Mouse (Mus musculus) MEL (cell line): Measurements from ENCODE around the gene Kirrel3. TPM values are rescaled to one million over a fixed set of nuclear protein-coding genes. Genes with fewer than 3 reads are reported as not detected.

Experiments
- DNase-seq: peaks from one replicate; pipeline ENCODE4 v3.0.0; 2011; ENCODE audit warnings: low read depth, low spot score
- H3K27ac ChIP-seq: 2 replicates; pipeline ENCODE4 v1.5.1; 2012; ENCODE audit warnings: low read depth, mild to moderate bottlenecking, control low read depth, low read length, moderate library complexity; ENCODE audit not compliant: control insufficient read depth
- H3K27me3 ChIP-seq, 2 experiments: fragments of 150-350 bp in 1 of 2; sonication (generic) in 1 of 2; 2 replicates each; pipeline ENCODE4 v1.6.1; 2012; ENCODE audit warnings: low read length in 2 of 2, mild to moderate bottlenecking in 2 of 2, improper control_type of control experiment in 1 of 2, moderate library complexity in 1 of 2; ENCODE audit not compliant: insufficient read depth in 2 of 2, control insufficient read depth in 1 of 2
- H3K36me3 ChIP-seq, 2 experiments: 2 replicates each; pipeline ENCODE4 v1.6.1; 2012 to 2014; ENCODE audit warnings: low read length in 2 of 2, improper control_type of control experiment in 1 of 2, inconsistent platforms in 1 of 2, mild to moderate bottlenecking in 1 of 2; ENCODE audit not compliant: insufficient read depth in 2 of 2, control insufficient read depth in 1 of 2
- H3K4me1 ChIP-seq, 2 experiments: fragments of 150-350 bp in 1 of 2; sonication (generic) in 1 of 2; 2 replicates each; pipeline ENCODE4 v1.6.1; 2012; ENCODE audit warnings: low read length in 2 of 2, improper control_type of control experiment in 1 of 2, mild to moderate bottlenecking in 1 of 2; ENCODE audit not compliant: insufficient read depth in 2 of 2, control insufficient read depth in 1 of 2
- H3K4me3 ChIP-seq, 2 experiments: fragments of 150-350 bp in 1 of 2; sonication (generic) in 1 of 2; 2 replicates each; pipeline ENCODE4 v1.5.1; 2012; ENCODE audit warnings: low read depth in 2 of 2, low read length in 2 of 2, mild to moderate bottlenecking in 2 of 2, moderate library complexity in 2 of 2, control low read depth in 1 of 2, improper control_type of control experiment in 1 of 2; ENCODE audit not compliant: control insufficient read depth in 1 of 2, insufficient read depth in 1 of 2
- H3K79me2 ChIP-seq: 2 replicates; pipeline ENCODE4 v1.6.1; 2012; ENCODE audit warnings: mild to moderate bottlenecking, low read length, moderate library complexity; ENCODE audit not compliant: control insufficient read depth, poor library complexity, insufficient read depth
- H3K9ac ChIP-seq: 2 replicates; pipeline ENCODE4 v1.6.1; 2012; ENCODE audit warnings: low read depth, mild to moderate bottlenecking, control low read depth, low read length, moderate library complexity; ENCODE audit not compliant: control insufficient read depth, poor library complexity, severe bottlenecking
- H3K9me3 ChIP-seq: fragments of 150-350 bp; sonication (generic); replicated peaks from 2 replicates; pipeline ENCODE4 v1.6.1; 2012; ENCODE audit warnings: mild to moderate bottlenecking, low read length, improper control_type of control experiment, moderate library complexity; ENCODE audit not compliant: insufficient read depth
- BHLHE40 ChIP-seq: IDR thresholded peaks from 2 replicates; pipeline ENCODE4 v1.6.1; 2012; ENCODE audit warnings: low read depth, mild to moderate bottlenecking, inconsistent platforms, low read length, improper control_type of control experiment, borderline replicate concordance
- CTCF ChIP-seq, 3 experiments: IDR thresholded peaks in 2 of 3; conservative IDR thresholded peaks in 1 of 3; 2 replicates each; pipeline ENCODE4 v1.5.1; 2011 to 2012; ENCODE audit warnings: low read length in 3 of 3, low read depth in 2 of 3, mild to moderate bottlenecking in 2 of 3, improper control_type of control experiment in 1 of 3, inconsistent platforms in 1 of 3, mixed read lengths in 1 of 3, moderate library complexity in 1 of 3; ENCODE audit not compliant: control insufficient read depth in 1 of 3, insufficient read depth in 1 of 3, poor library complexity in 1 of 3, severe bottlenecking in 1 of 3
- E2F4 ChIP-seq: IDR thresholded peaks from 2 replicates; pipeline ENCODE4 v1.6.1; 2011; ENCODE audit warnings: low read depth, low read length, improper control_type of control experiment, borderline replicate concordance
- ELF1 ChIP-seq: IDR thresholded peaks from 2 replicates; pipeline ENCODE4 v1.6.1; 2014; ENCODE audit warnings: low read depth, mild to moderate bottlenecking, inconsistent platforms, low read length, improper control_type of control experiment, moderate library complexity
- EP300 ChIP-seq, 2 experiments: IDR thresholded peaks; 2 replicates each; pipeline ENCODE4 v1.6.1; 2011; ENCODE audit warnings: improper control_type of control experiment in 2 of 2, low read length in 2 of 2, low read depth in 1 of 2, mild to moderate bottlenecking in 1 of 2
- GABPA ChIP-seq: IDR thresholded peaks from 2 replicates; pipeline ENCODE4 v1.6.1; 2012; ENCODE audit warnings: low read depth, mild to moderate bottlenecking, inconsistent platforms, low read length, improper control_type of control experiment, moderate library complexity
- GATA1 ChIP-seq: IDR thresholded peaks from 2 replicates; pipeline ENCODE4 v1.6.1; 2011; ENCODE audit warnings: low read depth, low read length, improper control_type of control experiment
- HCFC1 ChIP-seq: IDR thresholded peaks from 2 replicates; pipeline ENCODE4 v1.6.1; 2012; ENCODE audit warnings: low read depth, mild to moderate bottlenecking, inconsistent platforms, low read length, improper control_type of control experiment, moderate library complexity
- JUND ChIP-seq: IDR thresholded peaks from 2 replicates; pipeline ENCODE4 v1.6.1; 2011; ENCODE audit warnings: low read depth, mild to moderate bottlenecking, improper control_type of control experiment, low read length
- MAX ChIP-seq: IDR thresholded peaks from 2 replicates; pipeline ENCODE4 v1.6.1; 2011; ENCODE audit warnings: low read length, improper control_type of control experiment
- MEF2A ChIP-seq: IDR thresholded peaks from 2 replicates; pipeline ENCODE4 v1.6.1; 2014; ENCODE audit warnings: low read depth, mild to moderate bottlenecking, inconsistent platforms, low read length, improper control_type of control experiment; ENCODE audit not compliant: poor library complexity, insufficient replicate concordance, severe bottlenecking; ENCODE audit errors: extremely low read depth
- MYB ChIP-seq: IDR thresholded peaks from 2 replicates; pipeline ENCODE4 v1.6.1; 2011; ENCODE audit warnings: mild to moderate bottlenecking, low read depth, low read length, improper control_type of control experiment
- NRF1 ChIP-seq: IDR thresholded peaks from 2 replicates; pipeline ENCODE4 v1.6.1; 2014; ENCODE audit warnings: low read depth, mild to moderate bottlenecking, inconsistent platforms, low read length, improper control_type of control experiment, moderate library complexity; ENCODE audit not compliant: poor library complexity, insufficient read depth, severe bottlenecking
- POLR2A ChIP-seq, 2 experiments: IDR thresholded peaks; 2 replicates each; pipeline ENCODE4 v1.6.1; 2011 to 2012; ENCODE audit warnings: low read length in 2 of 2, mild to moderate bottlenecking in 2 of 2, control low read depth in 1 of 2, improper control_type of control experiment in 1 of 2, low read depth in 1 of 2, moderate library complexity in 1 of 2; ENCODE audit not compliant: control insufficient read depth in 1 of 2, insufficient read depth in 1 of 2, poor library complexity in 1 of 2
- POLR2AphosphoS2 ChIP-seq: IDR thresholded peaks from 2 replicates; pipeline ENCODE4 v1.6.1; 2011; ENCODE audit warnings: low read length, improper control_type of control experiment
- POLR2AphosphoS5 ChIP-seq: IDR thresholded peaks from 2 replicates; pipeline ENCODE4 v1.6.1; 2012; ENCODE audit warnings: low read depth, borderline replicate concordance, mild to moderate bottlenecking, inconsistent platforms, low read length, moderate library complexity, mixed read lengths
- RAD21 ChIP-seq: IDR thresholded peaks from 2 replicates; pipeline ENCODE4 v1.6.1; 2011; ENCODE audit warnings: mild to moderate bottlenecking, low read depth, low read length, improper control_type of control experiment
- RCOR1 ChIP-seq: IDR thresholded peaks from 2 replicates; pipeline ENCODE4 v1.6.1; 2012; ENCODE audit warnings: low read depth, mild to moderate bottlenecking, inconsistent platforms, low read length, improper control_type of control experiment
- SIN3A ChIP-seq: IDR thresholded peaks from 2 replicates; pipeline ENCODE4 v1.6.1; 2012; ENCODE audit warnings: low read length, improper control_type of control experiment, inconsistent platforms
- SMC3 ChIP-seq: IDR thresholded peaks from 2 replicates; pipeline ENCODE4 v1.6.1; 2011; ENCODE audit warnings: low read depth, low read length, improper control_type of control experiment
- TAL1 ChIP-seq: IDR thresholded peaks from 2 replicates; pipeline ENCODE4 v1.6.1; 2012; ENCODE audit warnings: mild to moderate bottlenecking, inconsistent platforms, low read length, moderate library complexity, mixed read lengths
- TBP ChIP-seq: IDR thresholded peaks from 2 replicates; pipeline ENCODE4 v1.8.0; 2011; ENCODE audit warnings: low read depth, low read length, improper control_type of control experiment
- TCF12 ChIP-seq: IDR thresholded peaks from 2 replicates; pipeline ENCODE4 v1.6.1; 2014; ENCODE audit warnings: low read depth, mild to moderate bottlenecking, inconsistent platforms, low read length, improper control_type of control experiment, moderate library complexity
- UBTF ChIP-seq: IDR thresholded peaks from 2 replicates; pipeline ENCODE4 v1.6.1; 2012; ENCODE audit warnings: low read depth, mild to moderate bottlenecking, inconsistent platforms, low read length, improper control_type of control experiment, moderate library complexity, borderline replicate concordance; ENCODE audit not compliant: insufficient read depth
- USF1 ChIP-seq: IDR thresholded peaks from 2 replicates; pipeline ENCODE4 v1.6.1; 2014; ENCODE audit warnings: low read depth, mild to moderate bottlenecking, inconsistent platforms, low read length, improper control_type of control experiment, moderate library complexity
- ZMIZ1 ChIP-seq: IDR thresholded peaks from 2 replicates; pipeline ENCODE4 v1.6.1; 2012; ENCODE audit warnings: low read depth, mild to moderate bottlenecking, inconsistent platforms, low read length, improper control_type of control experiment, moderate library complexity
- polyA plus RNA-seq, 2 experiments: library from polyadenylated mRNA; stranded (reverse) in 1 of 2; unstranded in 1 of 2; fragments of >175 nt in 1 of 2; fragments of >200 nt in 1 of 2; gene quantifications; 2 replicates each; pipeline versions ENCODE4 v1.2.1 to v1.2.4; 2012; ENCODE audit warnings: low replicate concordance in 2 of 2, low read depth in 1 of 2; ENCODE audit not compliant: insufficient read length in 2 of 2, insufficient read depth in 1 of 2, missing spikeins in 1 of 2
- total RNA-seq: library from RNA; depleted of rRNA; stranded (reverse); fragments of 300-350 nt; gene quantifications from 2 replicates; pipeline ENCODE4 v1.2.3, GENCODE M21; 2012

The Kirrel3 gene
- total and polyA plus RNA-seq, 3 experiments: 0.06 TPM; not detected in 2

- H3K4me3 ChIP-seq: no peak overlapping the region
- H3K4me1 ChIP-seq: no peaks in the 10 kb centered on the region
- H3K27ac ChIP-seq: no peak overlapping the region
- peak; percentile 25 for DNase-seq
- no peak overlapping the region for H3K9ac ChIP-seq
- no peaks in the 10 kb centered on the region for H3K79me2 ChIP-seq
- no peaks in the 10 kb centered on the region for H3K9me3 ChIP-seq
- TF ChIP-seq RAD21 (peak; percentile 44), SMC3 (peak; percentile 46), NRF1 (no peak), CTCF (IDR thresholded peaks at IDR 0.05 in 2 of 3, conservative IDR thresholded peaks at IDR 0.05 in 1 of 3; ENCODE audit: control insufficient read depth in 1 of 3, insufficient read depth in 1 of 3, low read depth in 2 of 3, low read length in 3 of 3, poor library complexity in 1 of 3, severe bottlenecking in 1 of 3) (peak; percentile 47 to 71 (median 56))
- no peaks in the 10 kb centered on the region for H3K36me3 ChIP-seq
- H3K27me3 ChIP-seq: no peaks in the 10 kb centered on the region
Measured at GRCm38 (mm10) chr9:34752801-34753170, 267.1 kb downstream of the Kirrel3 start.

DNA sequence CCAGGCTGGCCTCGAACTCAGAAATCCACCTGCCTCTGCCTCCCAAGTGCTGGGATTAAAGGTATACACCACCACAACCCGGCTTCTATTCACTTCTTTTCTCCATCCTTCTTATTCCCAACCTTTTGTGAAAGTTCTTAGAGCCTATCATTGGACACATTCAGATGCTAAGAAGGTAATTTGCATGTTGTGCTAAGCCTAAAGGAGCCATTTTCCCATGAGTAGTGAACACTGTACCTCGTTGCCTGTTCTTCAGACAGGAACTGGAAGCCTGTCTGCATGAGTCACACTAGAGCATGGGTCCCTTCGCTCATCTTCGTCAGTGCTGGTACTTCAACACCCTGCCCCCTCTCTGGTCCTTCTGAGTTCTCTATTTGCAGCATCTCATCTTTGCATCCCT is 268.2 kb downstream of the Kirrel3 start:
- no peak for DNase-seq
- H3K4me1 ChIP-seq: no peaks in the 10 kb centered on the region

DNA sequence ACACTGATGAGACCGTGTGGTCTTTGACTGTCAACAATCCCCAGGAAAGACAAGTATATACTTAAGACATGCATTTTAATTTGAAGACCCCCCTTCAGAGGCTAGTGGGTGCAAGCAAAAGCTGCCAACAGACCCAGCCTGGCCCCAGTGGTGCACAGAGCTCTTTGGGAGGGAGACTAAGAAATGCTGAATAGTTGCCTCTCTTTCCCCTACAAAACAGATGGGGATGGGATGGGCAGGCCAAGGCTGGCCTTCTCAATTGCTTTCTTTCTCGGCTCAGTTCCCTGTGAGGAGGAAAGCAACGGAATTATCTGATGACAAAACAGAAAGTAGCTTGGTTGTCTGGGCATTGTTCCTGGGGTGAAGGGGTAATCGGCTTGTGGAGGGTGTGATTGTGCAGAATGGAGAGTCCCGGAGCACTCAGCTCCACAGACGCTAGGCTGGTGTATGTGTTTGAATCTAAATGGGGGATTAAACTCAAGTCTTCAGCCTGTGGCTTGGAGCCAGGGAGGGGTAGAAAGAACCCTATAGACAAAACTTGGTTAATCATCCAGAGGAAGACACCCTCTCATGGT is 268.9 kb downstream of the Kirrel3 start:
- Histone ChIP-seq H3K79me2 (no peaks in the 10 kb centered on the region), H3K4me3 (no peak overlapping the region), H3K9ac (no peak overlapping the region), H3K4me1 (no peaks in the 10 kb centered on the region), H3K27me3 (no peaks in the 10 kb centered on the region), H3K9me3 (no peaks in the 10 kb centered on the region), H3K36me3 (no peaks in the 10 kb centered on the region), H3K27ac (no peak overlapping the region)
- no peak for DNase-seq
- TF ChIP-seq ZMIZ1 (no peak), SMC3 (no peak), BHLHE40 (no peak), POLR2A (IDR thresholded peaks at IDR 0.05; ENCODE audit: control insufficient read depth in 1 of 2, insufficient read depth in 1 of 2, low read depth in 1 of 2, low read length in 2 of 2, poor library complexity in 1 of 2) (no peak), TCF12 (no peak), USF1 (no peak), POLR2AphosphoS5 (no peak), TBP (no peak), TAL1 (no peak), POLR2AphosphoS2 (no peak), SIN3A (no peak), ELF1 (no peak), GATA1 (no peak), JUND (no peak), MAX (no peak), RCOR1 (no peak)

More for the DNA sequence above, 268.2 kb downstream of the Kirrel3 start:
- Histone ChIP-seq H3K79me2 (no peaks in the 10 kb centered on the region), H3K9me3 (no peaks in the 10 kb centered on the region), H3K27me3 (no peaks in the 10 kb centered on the region), H3K4me3 (no peak overlapping the region), H3K9ac (no peak overlapping the region), H3K27ac (no peak overlapping the region), H3K36me3 (no peaks in the 10 kb centered on the region)
- TF ChIP-seq MYB (no peak), E2F4 (no peak), MEF2A (no peak), UBTF (no peak), TAL1 (no peak), POLR2A (IDR thresholded peaks at IDR 0.05; ENCODE audit: control insufficient read depth in 1 of 2, insufficient read depth in 1 of 2, low read depth in 1 of 2, low read length in 2 of 2, poor library complexity in 1 of 2) (no peak), POLR2AphosphoS5 (no peak), ZMIZ1 (no peak), NRF1 (no peak), GABPA (no peak), EP300 (IDR thresholded peaks at IDR 0.05; ENCODE audit: low read depth in 1 of 2, low read length in 2 of 2) (no peak), GATA1 (no peak), HCFC1 (no peak)
